Mouse (Mus musculus) heart, adult 8-10 months (tissue): Measurements from ENCODE around the gene Bckdk. TPM values are rescaled to one million over a fixed set of nuclear protein-coding genes. Genes with fewer than 3 reads are reported as not detected.
"Not testable (repeated sequence)": the region's sequence is repeated elsewhere in the genome, so short reads cannot be mapped to it uniquely, and the experiment has no call there.

Experiments
- DNase-seq: peaks from one replicate; pipeline ENCODE4 v3.0.0; 2022; ENCODE audit warnings: low spot score
- total RNA-seq, 4 experiments: library from RNA; stranded (reverse); gene quantifications; 2 replicates each; pipeline ENCODE4 v1.2.4; 2022

The Bckdk gene
- total RNA-seq, 4 experiments from 2014 or later = 119 to 144 (median 142) TPM

- not testable (repeated sequence) for DNase-seq
These were observed 8.0 kb upstream of the Bckdk start for GRCm38 (mm10) chr7:127895891-127896290.

GRCm38 (mm10) chr7:127896384-127896783 is 7.5 kb upstream of the Bckdk start:
- peak; percentile 27 for DNase-seq

GRCm38 (mm10) chr7:127897542-127897941 is 6.3 kb upstream of the Bckdk start:
- DNase-seq = no peak

GRCm38 (mm10) chr7:127898179-127898956 is 5.5 kb upstream of the Bckdk start:
- no peak for DNase-seq

GRCm38 (mm10) chr7:127899997-127900396 is 3.9 kb upstream of the Bckdk start:
- no peak for DNase-seq

- no peak for DNase-seq
These were observed 2.1 kb upstream of the Bckdk start for GRCm38 (mm10) chr7:127901772-127902171.

GRCm38 (mm10) chr7:127907939-127908338 is 4.1 kb downstream of the Bckdk start:
- DNase-seq = no peak

GRCm38 (mm10) chr7:127908656-127909055 is 4.8 kb downstream of the Bckdk start:
- DNase-seq = no peak

GRCm38 (mm10) chr7:127912190-127912871 is 8.4 kb downstream of the Bckdk start, which contains the start of gene Kat8:
Kat8 (plus strand) TSS chr7:127912516.
- peak; percentile 89 for DNase-seq

GRCm38 (mm10) chr7:127912938-127913337 is 9.1 kb downstream of the Bckdk start:
- DNase-seq = no peak

- no peak for DNase-seq
These were observed 11.4 kb downstream of the Bckdk start for GRCm38 (mm10) chr7:127915293-127915692.

- DNase-seq = no peak
These were observed 14.3 kb downstream of the Bckdk start for GRCm38 (mm10) chr7:127918203-127918602.

GRCm38 (mm10) chr7:127919290-127919689 is 15.4 kb downstream of the Bckdk start:
- no peak for DNase-seq

- DNase-seq = no peak
These were observed 17.6 kb downstream of the Bckdk start for GRCm38 (mm10) chr7:127921516-127921915.

- no peak for DNase-seq
These were observed 18.8 kb downstream of the Bckdk start for GRCm38 (mm10) chr7:127922451-127923275.

GRCm38 (mm10) chr7:127923714-127924113 is 19.8 kb downstream of the Bckdk start:
- DNase-seq = no peak

GRCm38 (mm10) chr7:127925252-127925651 is 21.4 kb downstream of the Bckdk start:
- no peak for DNase-seq

GRCm38 (mm10) chr7:127926066-127926465 is 22.2 kb downstream of the Bckdk start:
- DNase-seq = no peak

- no peak for DNase-seq
These were observed 23.0 kb downstream of the Bckdk start for GRCm38 (mm10) chr7:127926846-127927245.

- no peak for DNase-seq
These were observed 23.8 kb downstream of the Bckdk start for GRCm38 (mm10) chr7:127927726-127928125.

- no peak for DNase-seq
These were observed 24.7 kb downstream of the Bckdk start for GRCm38 (mm10) chr7:127928596-127928995.

- no peak for DNase-seq
These were observed 26.0 kb downstream of the Bckdk start, which contains the start of gene Prss8 for GRCm38 (mm10) chr7:127929923-127930322. Prss8 (minus strand) TSS chr7:127930104.
